Mouse (Mus musculus) kidney, postnatal 36 days (tissue): ENCODE measurements around the gene Eda.

Source experiments
- DNase-seq, 2 experiments: peaks; one replicate each; pipeline ENCODE4 v3.0.0; 2021 to 2022; ENCODE audit warnings: mixed read lengths in 2 of 2

The Eda gene

GRCm38 (mm10) chrX:99975250-99975984, at the start of gene Eda:
Gene Eda, plus strand, starts transcription at chrX:99975606.
- DNase-seq = peak; percentile 91 to 94

GRCm38 (mm10) chrX:99961002-99961401, 14.4 kb upstream of the Eda start:
- DNase-seq = no peak

GRCm38 (mm10) chrX:99970111-99970510, 5.3 kb upstream of the Eda start:
- no peak for DNase-seq

GRCm38 (mm10) chrX:99974381-99974780, 1.0 kb upstream of the Eda start:
- DNase-seq = peak in 1 of 2 experiments; percentile 0

GRCm38 (mm10) chrX:99974803-99975202, 603 bp upstream of the Eda start:
- DNase-seq = peak; percentile 0 to 1

GRCm38 (mm10) chrX:99975985-99976924, 849 bp downstream of the Eda start:
- peak; percentile 19 to 45 for DNase-seq

GRCm38 (mm10) chrX:99978354-99978753, 2.9 kb downstream of the Eda start:
- peak in 1 of 2 experiments; percentile 7 for DNase-seq

GRCm38 (mm10) chrX:99993434-99993833, 18.0 kb downstream of the Eda start:
- no peak for DNase-seq

GRCm38 (mm10) chrX:99999342-99999741, 23.9 kb downstream of the Eda start:
- no peak for DNase-seq

- DNase-seq = no peak
These were observed 143.0 kb downstream of the Eda start for GRCm38 (mm10) chrX:100118362-100118761.

GRCm38 (mm10) chrX:100195286-100195685, 219.9 kb downstream of the Eda start:
- DNase-seq = peak; percentile 2 to 4

- no peak for DNase-seq
These were observed 338.2 kb downstream of the Eda start for GRCm38 (mm10) chrX:100313652-100314051.

GRCm38 (mm10) chrX:100314172-100314902, 338.9 kb downstream of the Eda start:
- no peak for DNase-seq

- no peak for DNase-seq
These were observed 365.3 kb downstream of the Eda start for GRCm38 (mm10) chrX:100340687-100341086.

- no peak for DNase-seq
These were observed 369.0 kb downstream of the Eda start for GRCm38 (mm10) chrX:100344433-100344832.

- no peak for DNase-seq
These were observed 381.6 kb downstream of the Eda start for GRCm38 (mm10) chrX:100356974-100357373.

GRCm38 (mm10) chrX:100389887-100390286, 414.5 kb downstream of the Eda start:
- DNase-seq = no peak

- peak; percentile 16 to 51 for DNase-seq
These were observed 416.9 kb downstream of the Eda start for GRCm38 (mm10) chrX:100392304-100392703.

GRCm38 (mm10) chrX:100394223-100394861, 418.9 kb downstream of the Eda start:
- no peak for DNase-seq

GRCm38 (mm10) chrX:100395026-100395425, 419.6 kb downstream of the Eda start:
- peak in 1 of 2 experiments; percentile 21 for DNase-seq

- no peak for DNase-seq
These were observed 425.5 kb downstream of the Eda start for GRCm38 (mm10) chrX:100400900-100401299.

GRCm38 (mm10) chrX:100401657-100402056, 426.3 kb downstream of the Eda start:
- no peak for DNase-seq
